Mouse (Mus musculus) monocyte, adult 2 months (primary cell): Measurements from ENCODE around the gene Ankra2.
A peak's percentile ranks its signal among the peaks of the same experiment; 100 is the strongest.

Source experiments
- DNase-seq, 2 experiments: peaks; one replicate each; pipeline ENCODE4 v3.0.0; 2022; ENCODE audit warnings: low spot score in 2 of 2, low read depth in 1 of 2

The Ankra2 gene

GRCm38 (mm10) chr13:98262636-98263457 lies at the start of gene Ankra2, which contains the start of gene Utp15:
Gene Ankra2 (plus strand): TSS chr13:98263074.
Gene Utp15 (minus strand): TSS chr13:98263041.
- DNase-seq, result peak; percentile 95 to 98

GRCm38 (mm10) chr13:98222848-98223247 lies 40.0 kb upstream of the Ankra2 start:
- no peak for DNase-seq

- DNase-seq, result no peak
These were observed 36.6 kb upstream of the Ankra2 start for GRCm38 (mm10) chr13:98226225-98226624.

GRCm38 (mm10) chr13:98230511-98230910 lies 32.4 kb upstream of the Ankra2 start:
- DNase-seq, result no peak

GRCm38 (mm10) chr13:98235451-98235850 lies 27.4 kb upstream of the Ankra2 start:
- DNase-seq, result no peak

- DNase-seq, result no peak
These were observed 22.8 kb upstream of the Ankra2 start for GRCm38 (mm10) chr13:98239978-98240641.

- DNase-seq, result no peak
These were observed 21.2 kb upstream of the Ankra2 start for GRCm38 (mm10) chr13:98241531-98242282.

GRCm38 (mm10) chr13:98244571-98245350 lies 18.1 kb upstream of the Ankra2 start:
- DNase-seq, result no peak

GRCm38 (mm10) chr13:98245386-98245785 lies 17.5 kb upstream of the Ankra2 start:
- no peak for DNase-seq

GRCm38 (mm10) chr13:98249594-98249993 lies 13.3 kb upstream of the Ankra2 start:
- no peak for DNase-seq

- DNase-seq, result no peak
These were observed 8.0 kb upstream of the Ankra2 start for GRCm38 (mm10) chr13:98254921-98255320.

- DNase-seq, result no peak
These were observed 649 bp downstream of the Ankra2 start for GRCm38 (mm10) chr13:98263458-98263987.

GRCm38 (mm10) chr13:98264111-98264510 lies 1.2 kb downstream of the Ankra2 start:
- DNase-seq, result no peak

GRCm38 (mm10) chr13:98274023-98274422 lies 11.1 kb downstream of the Ankra2 start:
- no peak for DNase-seq

- DNase-seq, result no peak
These were observed 12.8 kb downstream of the Ankra2 start for GRCm38 (mm10) chr13:98275646-98276045.

- no peak for DNase-seq
These were observed 13.4 kb downstream of the Ankra2 start for GRCm38 (mm10) chr13:98276253-98276652.

- no peak for DNase-seq
These were observed 14.6 kb downstream of the Ankra2 start for GRCm38 (mm10) chr13:98277501-98277900.

- DNase-seq, result no peak
These were observed 16.8 kb downstream of the Ankra2 start, which contains the start of gene Gm21976 for GRCm38 (mm10) chr13:98279686-98280085. Gene Gm21976 (plus strand): TSS chr13:98279887.

- no peak for DNase-seq
These were observed 18.2 kb downstream of the Ankra2 start for GRCm38 (mm10) chr13:98280990-98281650.

- no peak for DNase-seq
These were observed 27.8 kb downstream of the Ankra2 start for GRCm38 (mm10) chr13:98290719-98291118.
